Mouse (Mus musculus) lung, postnatal 4 days (tissue): ENCODE measurements around the gene Spata20.

Experiments
- DNase-seq, 2 experiments: peaks; one replicate each; pipeline ENCODE4 v3.0.0; 2021

The Spata20 gene

GRCm38 (mm10) chr11:94481963-94482362 lies 4.0 kb downstream of the Spata20 start:
- no peak for DNase-seq

- DNase-seq = no peak
Observed at GRCm38 (mm10) chr11:94480382-94480781, 5.6 kb downstream of the Spata20 start.

- DNase-seq = no peak
Observed at GRCm38 (mm10) chr11:94477651-94478050, 8.3 kb downstream of the Spata20 start.

GRCm38 (mm10) chr11:94475722-94476121 lies 10.3 kb downstream of the Spata20 start:
- DNase-seq = peak in 1 of 2 experiments; percentile 43

- DNase-seq = no peak
Observed at GRCm38 (mm10) chr11:94474544-94474910, 11.5 kb downstream of the Spata20 start.

GRCm38 (mm10) chr11:94473707-94474543 lies 12.1 kb downstream of the Spata20 start, which contains the start of gene Cacna1g:
TSS of gene Cacna1g (minus strand) at chr11:94474198.
- DNase-seq = peak; percentile 90 to 92

- DNase-seq = no peak
Observed at GRCm38 (mm10) chr11:94472916-94473706, 12.9 kb downstream of the Spata20 start.

- DNase-seq = no peak
Observed at GRCm38 (mm10) chr11:94472585-94472915, 13.4 kb downstream of the Spata20 start.

GRCm38 (mm10) chr11:94471740-94472584 lies 14.0 kb downstream of the Spata20 start:
- no peak for DNase-seq

GRCm38 (mm10) chr11:94470391-94470790 lies 15.6 kb downstream of the Spata20 start:
- DNase-seq = no peak

- DNase-seq = peak; percentile 43 to 68
Observed at GRCm38 (mm10) chr11:94469136-94470064, 16.6 kb downstream of the Spata20 start.

GRCm38 (mm10) chr11:94468582-94469064 lies 17.4 kb downstream of the Spata20 start:
- no peak for DNase-seq

GRCm38 (mm10) chr11:94466333-94466855 lies 19.6 kb downstream of the Spata20 start:
- DNase-seq = no peak

GRCm38 (mm10) chr11:94464170-94464569 lies 21.8 kb downstream of the Spata20 start:
- no peak for DNase-seq

GRCm38 (mm10) chr11:94461856-94462255 lies 24.1 kb downstream of the Spata20 start:
- no peak for DNase-seq

- no peak for DNase-seq
Observed at GRCm38 (mm10) chr11:94457001-94457400, 29.0 kb downstream of the Spata20 start.

GRCm38 (mm10) chr11:94456347-94456746 lies 29.6 kb downstream of the Spata20 start:
- DNase-seq = no peak

- DNase-seq = no peak
Observed at GRCm38 (mm10) chr11:94455161-94455820, 30.7 kb downstream of the Spata20 start.

GRCm38 (mm10) chr11:94454756-94455155 lies 31.2 kb downstream of the Spata20 start:
- no peak for DNase-seq

GRCm38 (mm10) chr11:94451091-94451773 lies 34.7 kb downstream of the Spata20 start:
- peak; percentile 35 to 62 for DNase-seq
